Mouse (Mus musculus) ES-Bruce4 (cell line): ENCODE measurements around the gene Anxa1.

Source experiments
- CTCF ChIP-seq: IDR thresholded peaks from one replicate; pipeline ENCODE4 v1.8.1; 2011; ENCODE audit warnings: low read depth, low read length
- EP300 ChIP-seq: IDR thresholded peaks from 2 replicates; pipeline ENCODE4 v1.6.1; 2011; ENCODE audit warnings: low read depth, low read length; ENCODE audit not compliant: insufficient read depth
- POLR2A ChIP-seq: IDR thresholded peaks from one replicate; pipeline ENCODE4 v1.8.1; 2011; ENCODE audit warnings: low read length; ENCODE audit not compliant: insufficient read depth

DNA sequence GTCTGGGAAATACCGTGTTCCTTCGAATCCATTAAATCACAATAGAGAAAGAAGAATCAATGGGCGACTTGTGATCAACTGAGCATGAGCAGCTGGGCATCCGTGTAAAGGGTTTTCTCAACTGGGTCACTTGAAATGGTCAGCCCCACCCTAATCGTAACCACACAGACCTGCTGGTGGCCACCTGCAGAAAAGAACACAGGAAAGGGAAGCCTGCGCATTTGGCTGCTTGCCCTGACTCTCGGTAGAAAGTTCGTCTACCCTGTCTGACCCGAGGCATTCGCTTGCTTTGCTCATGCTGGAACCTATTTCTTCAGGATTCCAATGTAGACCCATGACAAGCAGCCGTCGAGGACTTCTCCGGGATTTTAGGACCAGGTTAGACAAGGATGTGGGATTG lies 25.8 kb downstream of the Anxa1 start:
- TF ChIP-seq CTCF = no peak
- no peak for TF ChIP-seq POLR2A
- no peak for TF ChIP-seq EP300
